Mouse (Mus musculus) stomach, postnatal 0 days (tissue): ENCODE data around the gene Stard3nl. TPM values are rescaled to one million over a fixed set of nuclear protein-coding genes. Genes with fewer than 3 reads are reported as not detected.

Source experiments
- ATAC-seq: fragments of 200-750 bp; cut with Nextera tagmentation; 2 replicates; pipeline ENCODE4 v1.8.0; 2017; ENCODE audit not compliant: low FRiP score, low TSS enrichment
- DNase-seq: peaks from one replicate; pipeline ENCODE4 v3.0.0-alpha.2; 2016; ENCODE audit warnings: low spot score
- H3K27ac ChIP-seq: fragments of 300-500 bp; sonication (generic); replicated peaks from 2 replicates; pipeline ENCODE4 v1.5.1; 2014; ENCODE audit warnings: mild to moderate bottlenecking, control low read depth
- H3K27me3 ChIP-seq: fragments of 300-500 bp; sonication (generic); 2 replicates; pipeline ENCODE4 v1.6.1; 2014; ENCODE audit warnings: low read length; ENCODE audit not compliant: control insufficient read depth, insufficient read depth
- H3K36me3 ChIP-seq: fragments of 300-500 bp; sonication (generic); 2 replicates; pipeline ENCODE4 v1.6.1; 2014; ENCODE audit warnings: low read length, mixed read lengths; ENCODE audit not compliant: control insufficient read depth, insufficient read depth
- H3K4me1 ChIP-seq: fragments of 300-500 bp; sonication (generic); replicated peaks from 2 replicates; pipeline ENCODE4 v1.6.1; 2014; ENCODE audit warnings: antibody characterized with exemption; ENCODE audit not compliant: control insufficient read depth, insufficient read depth
- H3K4me2 ChIP-seq: fragments of 300-500 bp; sonication (generic); replicated peaks from 2 replicates; pipeline ENCODE4 v1.6.1; 2014; ENCODE audit warnings: low read depth, mild to moderate bottlenecking, control low read depth, moderate library complexity
- H3K4me3 ChIP-seq: fragments of 300-500 bp; sonication (generic); 2 replicates; pipeline ENCODE4 v1.5.1; 2014; ENCODE audit warnings: low read depth, low read length, control low read depth
- H3K9ac ChIP-seq: fragments of 300-500 bp; sonication (generic); 2 replicates; pipeline ENCODE4 v1.6.1; 2014; ENCODE audit warnings: mild to moderate bottlenecking, low read length, control low read depth, mixed read lengths
- H3K9me3 ChIP-seq: fragments of 300-500 bp; sonication (generic); 2 replicates; pipeline ENCODE4 v1.6.1; 2016; ENCODE audit warnings: low read length; ENCODE audit not compliant: control insufficient read depth
- CTCF ChIP-seq: IDR thresholded peaks from 2 replicates; pipeline ENCODE4 v1.5.1; 2016; ENCODE audit warnings: antibody characterized with exemption, low read depth, mild to moderate bottlenecking, moderate library complexity
- EP300 ChIP-seq: optimal IDR thresholded peaks from 2 replicates; pipeline ENCODE3; 2016; ENCODE audit warnings: antibody characterized with exemption
- WGBS: fragments of 180-500 bp; shearing (Covaris S2); extraction: QIAGEN DNeasy Blood & Tissue Kit; methylation state at CpG from one replicate; pipeline ENCODE4 v1.1.7; 2014; 5-methylcytosine and 5-hydroxymethylcytosine counted together
- polyA plus RNA-seq: library from polyadenylated mRNA; unstranded; fragments of >200 nt; fragmentation: Nextera tagmentation; extraction: Ambion mirVana; gene quantifications from 2 replicates; pipeline ENCODE4 v1.2.1, GENCODE M21; 2015

Stard3nl gene
- polyA plus RNA-seq, 1 experiment from 2014 or later = 63.0 TPM

- H3K36me3 ChIP-seq = no peaks in the 10 kb centered on the region
- TF ChIP-seq EP300 (no peak), CTCF (no peak)
- H3K9ac ChIP-seq = no peak overlapping the region
- DNase-seq = no peak
- no peaks in the 10 kb centered on the region for H3K4me1 ChIP-seq
- H3K9me3 ChIP-seq = no peaks in the 10 kb centered on the region
- whole genome bisulfite sequencing = 83% methylated on average over 4 of the region's 4 CpGs
- no peaks in the 10 kb centered on the region for H3K27me3 ChIP-seq
- ATAC-seq = no peak
- no peak overlapping the region for H3K27ac ChIP-seq
- no peak overlapping the region for H3K4me3 ChIP-seq
- no peak overlapping the region for H3K4me2 ChIP-seq
Measured at GRCm38 (mm10) chr13:19417885-19418521, 22.4 kb upstream of the Stard3nl start.

DNA sequence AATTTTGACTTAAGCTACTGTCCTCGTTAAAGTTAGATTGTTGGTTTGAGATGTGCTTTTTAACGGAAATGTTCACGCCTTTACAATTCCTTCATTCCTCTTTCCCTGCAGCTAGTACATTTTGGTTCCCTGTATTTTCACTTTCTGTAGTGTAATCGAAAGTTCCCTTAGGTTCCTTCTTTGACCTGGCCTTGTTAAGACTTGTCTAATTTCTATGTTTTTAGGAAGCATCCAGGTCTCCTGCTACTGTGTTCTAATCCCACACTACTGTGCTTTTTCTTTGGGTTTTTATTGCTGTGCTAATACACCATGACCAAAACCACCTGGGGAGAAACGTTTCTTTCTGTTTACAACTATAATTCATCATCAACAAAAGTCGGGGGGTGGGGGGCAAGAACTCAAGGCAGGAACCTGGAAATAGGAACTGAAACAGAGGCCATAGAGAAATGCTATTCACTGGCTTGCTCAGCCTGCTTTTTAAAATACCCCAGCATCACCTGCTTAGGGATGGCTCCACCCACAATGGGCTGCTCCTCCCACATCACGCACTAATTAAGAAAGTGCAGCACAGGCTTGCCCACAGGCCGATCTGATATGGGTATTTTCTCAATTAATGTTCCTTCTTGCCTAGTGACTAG, 20.4 kb upstream of the Stard3nl start:
- H3K9me3 ChIP-seq = no peaks in the 10 kb centered on the region
- H3K27ac ChIP-seq = no peak overlapping the region
- H3K4me3 ChIP-seq = no peak overlapping the region
- DNase-seq = no peak
- H3K4me2 ChIP-seq = no peak overlapping the region
- TF ChIP-seq EP300 = no peak
- TF ChIP-seq CTCF = no peak
- 59% methylated on average over 8 of the region's 8 CpGs for WGBS
- H3K36me3 ChIP-seq = no peaks in the 10 kb centered on the region
- no peak overlapping the region for H3K9ac ChIP-seq
- H3K4me1 ChIP-seq = no peaks in the 10 kb centered on the region
- H3K27me3 ChIP-seq = no peaks in the 10 kb centered on the region
- ATAC-seq = no peak

- Histone ChIP-seq H3K4me2 (no peak overlapping the region), H3K27ac (no peak overlapping the region), H3K4me3 (no peak overlapping the region), H3K4me1 (no peaks in the 10 kb centered on the region), H3K9me3 (no peaks in the 10 kb centered on the region), H3K9ac (no peak overlapping the region), H3K27me3 (no peaks in the 10 kb centered on the region), H3K36me3 (no peaks in the 10 kb centered on the region)
- DNase-seq (no peak), ATAC-seq (no peak)
- WGBS = 83% methylated on average over 1 of the region's 1 CpGs
- TF ChIP-seq EP300 = no peak
- no peak for TF ChIP-seq CTCF
Measured at GRCm38 (mm10) chr13:19415337-19415736, 19.7 kb upstream of the Stard3nl start.

DNA sequence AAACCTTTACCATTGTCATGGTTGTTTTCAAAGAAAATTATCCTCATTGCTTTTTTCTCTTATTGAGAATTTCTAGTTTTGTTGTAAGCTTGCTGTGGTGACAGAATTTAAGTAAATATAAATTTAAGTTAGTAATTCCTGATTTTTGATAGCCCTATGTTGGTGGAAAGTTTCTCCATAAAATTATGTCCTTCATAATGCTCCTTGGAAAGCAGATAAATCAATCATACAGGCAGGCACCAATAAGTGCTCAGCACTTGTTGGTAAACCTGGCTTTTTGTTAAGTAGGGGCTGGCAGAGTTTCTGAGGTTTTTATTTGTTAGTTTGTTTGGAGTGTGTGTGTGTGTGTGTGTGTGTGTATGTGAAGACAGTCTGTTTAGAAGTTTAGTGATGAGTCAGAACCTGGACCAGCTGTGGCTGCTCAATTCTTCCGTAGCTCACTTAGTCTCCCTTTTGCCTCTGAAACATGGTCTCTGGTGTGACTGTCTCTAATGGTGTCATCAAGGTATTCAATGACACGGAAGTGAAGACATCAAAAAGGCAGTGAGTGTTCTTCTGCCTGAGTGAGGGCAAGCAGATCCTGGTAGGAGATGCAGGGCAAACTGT, 16.8 kb upstream of the Stard3nl start:
- ATAC-seq (no peak), DNase-seq (no peak)
- WGBS = 60% methylated on average over 2 of the region's 2 CpGs
- no peak overlapping the region for H3K4me3 ChIP-seq
- H3K27ac ChIP-seq = no peak overlapping the region
- no peak overlapping the region for H3K4me2 ChIP-seq
- no peak for TF ChIP-seq CTCF
- no peak for TF ChIP-seq EP300
- H3K4me1 ChIP-seq = no peaks in the 10 kb centered on the region
- H3K27me3 ChIP-seq = no peaks in the 10 kb centered on the region
- no peaks in the 10 kb centered on the region for H3K9me3 ChIP-seq
- H3K36me3 ChIP-seq = no peaks in the 10 kb centered on the region
- no peak overlapping the region for H3K9ac ChIP-seq

DNA sequence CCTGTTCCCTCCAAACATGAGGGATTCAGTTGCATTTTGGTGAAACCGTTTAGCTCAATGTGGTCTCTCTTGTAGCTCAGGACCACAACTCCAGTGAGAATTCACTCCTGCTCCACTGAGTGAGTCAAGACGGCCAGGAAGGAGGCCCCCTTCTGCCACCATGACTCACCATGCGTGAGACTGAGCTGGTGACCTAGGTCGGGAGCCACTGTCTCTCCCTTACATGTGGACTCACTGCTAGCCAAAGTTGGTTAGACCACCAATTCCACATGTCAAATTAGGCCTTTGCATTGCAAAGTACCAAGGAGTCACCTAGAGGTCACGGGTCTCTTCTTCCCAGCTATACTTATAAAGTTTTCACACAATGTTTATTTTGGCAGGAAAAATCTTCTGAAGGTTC, 16.3 kb upstream of the Stard3nl start:
- no peaks in the 10 kb centered on the region for H3K27me3 ChIP-seq
- 76% methylated on average over 5 of the region's 5 CpGs for WGBS
- TF ChIP-seq CTCF = no peak
- TF ChIP-seq EP300 = no peak
- no peaks in the 10 kb centered on the region for H3K4me1 ChIP-seq
- DNase-seq (no peak), ATAC-seq (no peak)
- no peak overlapping the region for H3K4me3 ChIP-seq
- no peaks in the 10 kb centered on the region for H3K9me3 ChIP-seq
- H3K4me2 ChIP-seq = no peak overlapping the region
- no peak overlapping the region for H3K27ac ChIP-seq
- H3K9ac ChIP-seq = no peak overlapping the region
- no peaks in the 10 kb centered on the region for H3K36me3 ChIP-seq

DNA sequence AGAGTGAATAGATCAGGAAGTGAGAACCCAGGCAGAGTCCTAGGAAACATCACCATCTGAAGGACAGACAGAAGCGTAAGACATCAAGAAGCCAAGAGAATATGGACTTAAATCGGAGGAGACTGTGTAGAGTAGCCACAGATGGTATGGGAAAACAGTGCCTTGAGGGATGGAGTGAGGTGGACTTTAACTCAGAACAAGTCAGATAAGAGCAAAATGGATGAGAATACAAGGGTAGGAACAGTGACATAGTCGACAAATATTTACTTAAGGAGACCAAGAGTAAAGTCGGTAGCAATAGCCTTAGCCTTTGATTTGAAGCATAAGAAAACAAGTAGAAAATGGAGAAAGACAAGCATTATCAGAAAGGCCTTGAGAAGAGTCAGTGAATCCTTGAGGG, 15.1 kb upstream of the Stard3nl start:
- TF ChIP-seq CTCF = no peak
- TF ChIP-seq EP300 = no peak
- no peaks in the 10 kb centered on the region for H3K36me3 ChIP-seq
- ATAC-seq (no peak), DNase-seq (no peak)
- 41% methylated on average over 4 of the region's 4 CpGs for WGBS
- H3K27me3 ChIP-seq = no peaks in the 10 kb centered on the region
- no peaks in the 10 kb centered on the region for H3K4me1 ChIP-seq
- H3K27ac ChIP-seq = no peak overlapping the region
- no peaks in the 10 kb centered on the region for H3K9me3 ChIP-seq
- H3K9ac ChIP-seq = no peak overlapping the region
- H3K4me2 ChIP-seq = no peak overlapping the region
- H3K4me3 ChIP-seq = no peak overlapping the region
